Mouse (Mus musculus) cortical plate, adult 2 months (tissue): ENCODE results near the gene Zdhhc20. TPM values are rescaled to one million over a fixed set of nuclear protein-coding genes. Genes with fewer than 3 reads are reported as not detected.
"Not testable (repeated sequence)": the region's sequence is repeated elsewhere in the genome, so short reads cannot be mapped to it uniquely, and the experiment has no call there.

Experiments used
- H3K27ac ChIP-seq: fragments of 200-500 bp; 2 replicates; pipeline ENCODE4 v1.5.1; 2012; ENCODE audit warnings: low read length, control low read depth, inconsistent platforms; ENCODE audit not compliant: insufficient read depth
- H3K4me1 ChIP-seq: fragments of 200-500 bp; 2 replicates; pipeline ENCODE4 v1.6.1; 2011; ENCODE audit warnings: low read length; ENCODE audit not compliant: control insufficient read depth, insufficient read depth
- H3K4me3 ChIP-seq: fragments of 200-500 bp; 2 replicates; pipeline ENCODE4 v1.5.1; 2011; ENCODE audit warnings: mild to moderate bottlenecking, low read length, control low read depth; ENCODE audit not compliant: insufficient read depth
- CTCF ChIP-seq: fragments of 200-500 bp; IDR thresholded peaks from 2 replicates; pipeline ENCODE4 v1.5.1; 2011; ENCODE audit warnings: mild to moderate bottlenecking, control low read depth, low read length; ENCODE audit not compliant: insufficient read depth; ENCODE audit errors: extremely low read depth
- POLR2A ChIP-seq: fragments of 200-500 bp; IDR thresholded peaks from 2 replicates; pipeline ENCODE4 v1.6.1; 2011; ENCODE audit warnings: mild to moderate bottlenecking, low read length, control low read depth; ENCODE audit not compliant: insufficient read depth; ENCODE audit errors: extremely low read depth
- polyA plus RNA-seq: library from polyadenylated mRNA; depleted of rRNA; stranded (reverse); fragments of >200 nt; gene quantifications from 2 replicates; pipeline ENCODE4 v1.2.3, GENCODE M21; 2012

Zdhhc20 gene
- polyA plus RNA-seq, 1 experiment = 28.7 TPM

DNA sequence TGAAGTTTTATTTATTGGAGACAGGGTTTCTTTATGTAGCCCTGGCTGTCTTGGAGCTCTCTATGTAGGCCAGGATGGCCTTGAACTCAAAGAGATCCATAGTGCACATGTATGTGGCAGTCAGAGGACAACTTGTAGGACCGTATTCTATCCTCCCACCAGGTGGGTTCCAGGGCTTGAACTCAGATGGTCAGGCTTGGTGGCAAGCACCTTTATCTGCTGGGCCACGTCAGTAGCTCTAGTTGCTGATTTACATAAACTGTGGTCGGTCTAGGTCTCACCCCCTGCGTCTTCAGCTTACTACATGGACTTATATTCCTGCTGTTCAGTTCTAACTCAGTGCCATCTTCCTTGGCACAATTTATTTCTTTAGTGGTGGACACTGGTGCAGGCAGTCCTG lies 21.2 kb upstream of the Zdhhc20 start:
- TF ChIP-seq POLR2A (no peak), CTCF (no peak)
- peaks cover 2% of the 10 kb centered on the region for H3K4me1 ChIP-seq
- H3K27ac ChIP-seq = no peak overlapping the region
- H3K4me3 ChIP-seq = no peak overlapping the region

DNA sequence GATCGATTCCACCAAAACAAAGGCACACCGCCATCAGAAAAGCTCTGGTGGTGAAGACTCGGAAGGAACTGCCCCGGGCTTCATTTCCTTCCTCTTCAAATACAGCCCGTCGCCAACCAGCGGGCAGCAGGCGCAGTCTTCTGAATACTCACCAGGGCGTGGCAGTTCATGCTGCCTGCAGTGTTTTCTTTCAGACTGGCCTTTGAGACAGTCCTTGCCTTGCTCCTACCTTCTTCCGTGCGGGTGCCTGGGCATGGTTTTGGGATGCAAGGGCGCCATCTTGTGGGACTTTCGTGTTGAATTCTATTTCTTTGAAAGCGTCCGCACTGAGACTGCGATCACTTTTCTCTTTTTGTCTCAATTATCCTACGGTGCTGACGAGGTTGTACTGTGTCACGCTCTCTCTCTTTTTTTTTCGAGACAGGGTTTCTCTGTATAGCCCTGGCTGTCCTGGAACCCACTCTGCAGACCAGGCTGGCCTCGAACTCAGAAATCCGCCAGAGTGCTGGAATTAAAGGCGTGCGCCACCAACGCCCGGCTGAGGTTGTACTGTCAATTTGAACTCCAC lies 20.5 kb upstream of the Zdhhc20 start:
- Histone ChIP-seq H3K4me1 (peaks cover 2% of the 10 kb centered on the region), H3K4me3 (no peak overlapping the region; the same call in 1 of the 2 replicates), H3K27ac (no peak overlapping the region)
- TF ChIP-seq POLR2A (no peak), CTCF (peak; percentile 78)

DNA sequence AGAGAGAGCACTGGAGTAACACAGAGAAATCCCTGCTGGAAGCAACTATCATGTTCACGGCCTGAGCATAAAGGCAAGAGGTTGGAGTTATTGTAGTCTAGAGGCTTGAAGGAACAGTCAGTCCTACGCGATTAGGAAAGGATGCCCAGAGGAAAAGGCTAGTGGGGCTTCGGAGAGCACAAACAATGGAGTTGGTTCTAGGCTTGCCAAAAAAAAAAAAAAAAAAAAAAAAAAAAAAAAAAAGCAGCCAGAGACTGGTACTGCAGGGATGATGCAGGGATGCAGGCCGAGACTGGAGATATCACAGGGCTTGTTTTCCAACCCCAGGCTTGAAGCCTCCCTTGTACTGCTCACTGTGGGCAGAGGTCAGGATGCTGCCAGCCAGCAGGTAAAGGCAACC lies 19.2 kb upstream of the Zdhhc20 start:
- peak overlapping the region; percentile 52; the same call in 1 of the 2 replicates for H3K27ac ChIP-seq
- no peak for TF ChIP-seq CTCF
- no peak for TF ChIP-seq POLR2A
- no peak overlapping the region for H3K4me3 ChIP-seq
- H3K4me1 ChIP-seq = peaks cover 2% of the 10 kb centered on the region

DNA sequence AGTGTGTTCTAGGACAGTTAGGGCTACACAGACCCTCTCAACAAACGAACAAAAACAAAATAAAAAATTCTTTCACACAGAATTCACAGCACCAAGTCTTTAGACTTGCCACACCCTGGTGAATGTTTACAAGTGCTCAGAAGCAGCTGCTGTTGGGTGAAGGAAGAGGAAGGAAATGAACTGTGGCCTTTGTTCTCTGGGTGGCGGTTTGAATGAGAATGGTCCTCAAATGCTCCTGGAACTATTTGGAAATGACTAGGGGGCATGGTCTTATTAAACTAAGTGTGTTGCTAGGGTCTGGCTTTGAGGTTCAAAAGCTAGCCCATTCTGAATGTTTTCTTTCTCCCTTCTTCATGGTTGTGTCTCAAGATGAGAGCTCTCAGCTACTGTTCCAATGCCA lies 18.4 kb upstream of the Zdhhc20 start:
- Histone ChIP-seq H3K4me3 (no peak overlapping the region), H3K4me1 (peaks cover 2% of the 10 kb centered on the region), H3K27ac (peak overlapping the region; percentile 88)
- TF ChIP-seq CTCF = no peak
- no peak for TF ChIP-seq POLR2A

DNA sequence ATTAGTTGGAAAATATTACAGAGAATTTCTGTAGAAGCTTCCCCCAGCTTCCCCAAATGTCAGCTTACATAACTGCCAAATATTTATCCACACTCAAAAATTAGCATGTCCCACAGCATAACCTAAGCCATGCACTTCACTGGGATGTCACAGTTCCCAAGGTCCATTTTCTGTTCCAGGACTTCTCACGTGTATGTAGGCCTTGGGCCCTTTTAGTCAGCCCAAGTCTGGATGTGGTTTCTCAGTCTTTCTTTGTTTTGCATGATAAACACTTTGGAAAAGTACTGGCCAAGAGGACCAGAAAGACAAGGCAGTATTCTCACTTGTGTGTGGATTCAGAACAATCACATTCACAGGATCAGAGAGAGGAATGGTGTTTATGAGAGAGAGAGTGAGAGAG lies 11.9 kb upstream of the Zdhhc20 start:
- TF ChIP-seq CTCF (no peak), POLR2A (no peak)
- no peak overlapping the region for H3K27ac ChIP-seq
- H3K4me1 ChIP-seq = no peaks in the 10 kb centered on the region
- no peak overlapping the region for H3K4me3 ChIP-seq

DNA sequence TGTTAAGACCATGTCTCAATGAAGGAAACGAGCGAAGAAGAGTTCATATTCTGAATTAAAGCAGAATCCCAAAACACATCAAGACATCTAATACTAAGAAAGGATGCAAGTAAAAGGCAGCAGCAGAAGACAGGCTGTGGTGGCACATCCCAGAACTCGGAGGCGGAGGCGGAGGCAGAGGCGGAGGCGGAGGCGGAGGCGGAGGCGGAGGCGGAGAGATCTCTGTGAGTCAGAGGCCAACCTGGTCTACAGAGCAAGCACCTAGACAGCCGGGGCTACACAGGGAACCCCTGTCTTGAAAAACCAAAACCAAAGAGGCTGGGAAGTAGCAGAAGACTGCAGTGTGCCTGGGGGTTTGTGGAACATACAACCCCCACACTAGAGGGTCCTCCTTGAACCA lies 6.8 kb upstream of the Zdhhc20 start:
- Histone ChIP-seq H3K27ac (no peak overlapping the region), H3K4me3 (no peak overlapping the region), H3K4me1 (no peaks in the 10 kb centered on the region)
- TF ChIP-seq CTCF (no peak), POLR2A (no peak)

DNA sequence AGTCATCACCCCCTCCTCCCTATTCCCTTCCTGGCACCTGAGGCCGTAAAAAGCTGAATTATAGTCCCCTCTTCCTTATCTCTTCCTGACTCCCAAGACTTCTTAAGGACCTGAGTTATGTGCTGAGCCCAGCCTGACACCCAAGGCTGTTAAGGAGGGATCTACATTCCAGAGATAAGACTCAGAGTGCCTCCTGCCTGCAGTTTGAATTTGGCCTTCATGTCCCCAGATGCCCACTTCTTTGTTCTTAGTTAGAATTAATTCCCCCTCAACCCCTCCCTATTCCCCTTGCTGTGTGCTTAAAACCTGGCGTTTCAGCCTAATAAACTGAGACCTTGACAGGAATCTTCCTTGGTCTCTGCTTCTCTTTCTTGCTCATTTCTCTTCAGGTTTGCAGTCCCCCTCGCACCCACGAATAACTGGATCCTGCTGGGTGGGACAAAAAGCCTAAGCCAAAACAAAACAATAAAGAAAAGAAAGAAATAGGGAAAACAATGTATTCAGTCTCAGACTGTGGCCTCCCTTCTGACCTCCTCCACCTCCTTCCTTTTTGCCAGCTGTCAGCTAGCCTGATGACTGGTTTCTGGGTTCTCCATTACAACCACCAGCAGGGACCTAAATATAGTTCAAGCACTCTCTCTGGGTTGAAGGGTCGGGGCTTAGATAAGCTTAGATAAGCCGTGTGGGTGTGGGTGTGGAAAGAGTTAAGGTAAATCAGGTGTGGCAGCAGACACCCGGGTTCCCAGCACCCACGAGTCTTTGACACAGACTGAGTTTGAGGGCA lies 6.2 kb upstream of the Zdhhc20 start:
- H3K27ac ChIP-seq, H3K4me1 ChIP-seq, H3K4me3 ChIP-seq: not testable (repeated sequence)

DNA sequence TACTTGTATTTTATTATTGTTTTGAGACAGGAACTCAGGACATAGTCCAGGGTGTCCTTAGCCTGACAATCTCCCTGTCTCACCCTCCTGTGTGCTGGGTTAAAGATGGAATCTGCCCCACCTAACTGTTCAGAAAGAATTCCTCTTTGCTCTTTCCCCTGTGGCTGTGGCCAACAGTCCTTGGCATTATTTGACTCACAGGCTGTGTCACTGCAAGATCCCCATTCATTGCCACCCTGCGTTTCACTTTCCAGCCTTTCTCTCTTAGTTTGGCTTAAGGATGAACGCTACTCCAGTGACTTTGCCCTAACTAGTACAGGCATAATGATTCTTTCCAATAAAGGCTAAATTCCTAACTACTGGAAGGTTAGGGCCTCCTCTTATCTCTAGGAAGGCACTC lies 4.3 kb upstream of the Zdhhc20 start:
- TF ChIP-seq POLR2A (no peak), CTCF (no peak)
- H3K27ac ChIP-seq = no peak overlapping the region
- no peaks in the 10 kb centered on the region for H3K4me1 ChIP-seq
- H3K4me3 ChIP-seq = no peak overlapping the region

DNA sequence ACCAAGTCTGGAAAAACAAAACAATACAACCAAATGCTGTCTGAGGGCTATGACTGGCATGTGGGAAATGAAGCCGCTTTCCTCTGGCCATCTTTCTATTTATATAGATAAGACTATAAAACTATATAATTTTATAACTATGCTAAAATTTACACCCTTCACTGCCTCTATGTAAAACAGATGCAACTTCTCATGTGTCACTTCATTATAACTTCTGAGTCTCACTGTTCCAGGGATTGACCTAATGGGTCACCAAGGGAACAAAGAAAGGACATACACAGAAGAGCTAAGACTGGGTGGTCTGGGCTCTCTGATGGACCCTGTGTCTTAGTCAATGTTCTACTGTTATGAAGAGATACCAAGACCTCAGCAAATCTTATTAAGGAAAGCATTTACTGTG lies 2.9 kb upstream of the Zdhhc20 start:
- H3K4me3 ChIP-seq = no peak overlapping the region
- no peak overlapping the region for H3K27ac ChIP-seq
- peaks cover 1% of the 10 kb centered on the region; the same call in 1 of the 2 replicates for H3K4me1 ChIP-seq
- TF ChIP-seq POLR2A (no peak), CTCF (no peak)

DNA sequence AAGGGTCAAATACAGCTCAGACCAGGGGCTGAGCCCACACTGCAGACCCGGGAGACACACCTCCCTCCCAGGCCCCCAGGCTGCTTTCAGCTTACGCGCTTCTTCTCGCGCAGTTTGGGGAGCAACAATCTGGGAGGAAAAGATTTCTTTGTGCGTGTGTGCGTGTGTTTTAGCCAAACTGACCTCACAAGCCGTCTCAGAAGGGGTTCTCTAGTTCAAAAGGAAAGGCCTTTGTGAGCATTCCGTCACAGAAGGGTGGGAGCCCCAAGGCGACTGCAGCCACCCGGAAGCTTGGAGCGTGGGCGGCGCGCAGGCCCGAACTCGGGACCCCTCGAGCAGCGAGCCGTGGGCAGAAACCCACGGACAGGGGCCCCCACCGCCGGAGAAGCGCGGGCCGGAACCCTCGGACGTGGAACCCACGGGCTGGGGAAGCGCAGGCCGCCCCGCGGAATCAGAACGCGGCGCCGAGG lies 500 bp downstream of the Zdhhc20 start:
- TF ChIP-seq POLR2A (no peak), CTCF (no peak)
- H3K27ac ChIP-seq = peak overlapping the region; percentile 75
- H3K4me3 ChIP-seq = peak overlapping the region; percentile 77
- H3K4me1 ChIP-seq = peaks cover 5% of the 10 kb centered on the region; the same call in 1 of the 2 replicates
